Mouse (Mus musculus): ENCODE measurements at regions not wholly inside any gene's neighbourhood (a gene's known extent, or its start where the extent isn't known, plus 50 kb on each side); places are given as distances from the start of the nearest gene placed in this dataset.

- Histone ChIP-seq H3K4me1 (ENCODE audit: control insufficient read depth, insufficient read depth, low read length) (no peaks in the 10 kb centered on the region), H3K4me3 (replicated peaks; ENCODE audit: insufficient read depth, low read depth, low read length) (no peak overlapping the region), H3K27ac (ENCODE audit: insufficient read depth, low read length) (no peak overlapping the region), H3K27me3 (ENCODE audit: control insufficient read depth, insufficient read depth, low read length) (no peaks in the 10 kb centered on the region)
- DNase-seq: no peak
- TF ChIP-seq POLR2A (IDR thresholded peaks at IDR 0.05; ENCODE audit: borderline replicate concordance, insufficient read depth, low read length) (no peak), CTCF (IDR thresholded peaks at IDR 0.05; ENCODE audit: borderline replicate concordance, insufficient read depth, low read depth, low read length) (no peak)
- 55% methylated on average over 7 of the region's 7 CpGs for WGBS
Observed at GRCm38 (mm10) chr1:107914671-107915590, 325.1 kb downstream of the Serpinb8 start.

GRCm38 (mm10) chr1:107917037-107917436 lies 327.2 kb downstream of the Serpinb8 start:
- no peak for TF ChIP-seq CTCF (IDR thresholded peaks at IDR 0.05; ENCODE audit: borderline replicate concordance, insufficient read depth, low read depth, low read length)
- TF ChIP-seq POLR2A (IDR thresholded peaks at IDR 0.05; ENCODE audit: borderline replicate concordance, insufficient read depth, low read length): no peak
- no peak overlapping the region for H3K4me3 ChIP-seq (replicated peaks; ENCODE audit: insufficient read depth, low read depth, low read length)
- H3K27ac ChIP-seq (ENCODE audit: insufficient read depth, low read length): no peak overlapping the region
- H3K4me1 ChIP-seq (ENCODE audit: control insufficient read depth, insufficient read depth, low read length): no peaks in the 10 kb centered on the region
- 53% methylated on average over 5 of the region's 5 CpGs for WGBS
- no peaks in the 10 kb centered on the region for H3K27me3 ChIP-seq (ENCODE audit: control insufficient read depth, insufficient read depth, low read length)
- DNase-seq: peak in 1 of 2 experiments; percentile 9

- TF ChIP-seq POLR2A (IDR thresholded peaks at IDR 0.05; ENCODE audit: borderline replicate concordance, insufficient read depth, low read length): no peak
- no peak for TF ChIP-seq CTCF (IDR thresholded peaks at IDR 0.05; ENCODE audit: borderline replicate concordance, insufficient read depth, low read depth, low read length)
- DNase-seq: no peak
Observed at GRCm38 (mm10) chr1:107941601-107942270, 351.9 kb downstream of the Serpinb8 start.

GRCm38 (mm10) chr1:107946204-107946939 lies 356.6 kb downstream of the Serpinb8 start:
- no peak for DNase-seq
- no peaks in the 10 kb centered on the region for H3K4me1 ChIP-seq (ENCODE audit: control insufficient read depth, insufficient read depth, low read length)
- H3K27ac ChIP-seq (ENCODE audit: insufficient read depth, low read length): no peak overlapping the region
- TF ChIP-seq CTCF (IDR thresholded peaks at IDR 0.05; ENCODE audit: borderline replicate concordance, insufficient read depth, low read depth, low read length) (no peak), POLR2A (IDR thresholded peaks at IDR 0.05; ENCODE audit: borderline replicate concordance, insufficient read depth, low read length) (no peak)
- H3K27me3 ChIP-seq (ENCODE audit: control insufficient read depth, insufficient read depth, low read length): no peaks in the 10 kb centered on the region
- 85% methylated on average over 1 of the region's 1 CpGs for WGBS
- H3K4me3 ChIP-seq (replicated peaks; ENCODE audit: insufficient read depth, low read depth, low read length): no peak overlapping the region

More at GRCm38 (mm10) chr1:107941601-107942270, 351.9 kb downstream of the Serpinb8 start:
- no peaks in the 10 kb centered on the region for H3K4me1 ChIP-seq (ENCODE audit: control insufficient read depth, insufficient read depth, low read length)
- WGBS: 87% methylated on average over 5 of the region's 5 CpGs
- H3K27me3 ChIP-seq (ENCODE audit: control insufficient read depth, insufficient read depth, low read length): no peaks in the 10 kb centered on the region
- no peak overlapping the region for H3K27ac ChIP-seq (ENCODE audit: insufficient read depth, low read length)
- H3K4me3 ChIP-seq (replicated peaks; ENCODE audit: insufficient read depth, low read depth, low read length): no peak overlapping the region

- DNase-seq: no peak
- 25% methylated on average over 2 of the region's 2 CpGs for WGBS
- Histone ChIP-seq H3K27me3 (ENCODE audit: control insufficient read depth, insufficient read depth, low read length) (no peaks in the 10 kb centered on the region), H3K4me3 (replicated peaks; ENCODE audit: insufficient read depth, low read depth, low read length) (no peak overlapping the region), H3K4me1 (ENCODE audit: control insufficient read depth, insufficient read depth, low read length) (no peaks in the 10 kb centered on the region), H3K27ac (ENCODE audit: insufficient read depth, low read length) (no peak overlapping the region)
- TF ChIP-seq POLR2A (IDR thresholded peaks at IDR 0.05; ENCODE audit: borderline replicate concordance, insufficient read depth, low read length) (no peak), CTCF (IDR thresholded peaks at IDR 0.05; ENCODE audit: borderline replicate concordance, insufficient read depth, low read depth, low read length) (no peak)
Observed at GRCm38 (mm10) chr1:107950396-107950795, 360.6 kb downstream of the Serpinb8 start.

GRCm38 (mm10) chr1:107961009-107961408 lies 371.2 kb downstream of the Serpinb8 start:
- H3K27ac ChIP-seq (ENCODE audit: insufficient read depth, low read length): no peak overlapping the region
- H3K4me1 ChIP-seq (ENCODE audit: control insufficient read depth, insufficient read depth, low read length): no peaks in the 10 kb centered on the region
- no peak for TF ChIP-seq POLR2A (IDR thresholded peaks at IDR 0.05; ENCODE audit: borderline replicate concordance, insufficient read depth, low read length)
- TF ChIP-seq CTCF (IDR thresholded peaks at IDR 0.05; ENCODE audit: borderline replicate concordance, insufficient read depth, low read depth, low read length): no peak
- H3K27me3 ChIP-seq (ENCODE audit: control insufficient read depth, insufficient read depth, low read length): no peaks in the 10 kb centered on the region
- H3K4me3 ChIP-seq (replicated peaks; ENCODE audit: insufficient read depth, low read depth, low read length): no peak overlapping the region
- DNase-seq: no peak

GRCm38 (mm10) chr1:107975626-107976335 lies 386.0 kb downstream of the Serpinb8 start:
- no peak for DNase-seq
- Histone ChIP-seq H3K27me3 (ENCODE audit: control insufficient read depth, insufficient read depth, low read length) (no peaks in the 10 kb centered on the region), H3K4me1 (ENCODE audit: control insufficient read depth, insufficient read depth, low read length) (no peaks in the 10 kb centered on the region), H3K27ac (ENCODE audit: insufficient read depth, low read length) (no peak overlapping the region), H3K4me3 (replicated peaks; ENCODE audit: insufficient read depth, low read depth, low read length) (no peak overlapping the region)
- WGBS: 16% methylated on average over 8 of the region's 8 CpGs
- TF ChIP-seq CTCF (IDR thresholded peaks at IDR 0.05; ENCODE audit: borderline replicate concordance, insufficient read depth, low read depth, low read length) (no peak), POLR2A (IDR thresholded peaks at IDR 0.05; ENCODE audit: borderline replicate concordance, insufficient read depth, low read length) (no peak)

Data from cerebellum, adult 2 months (tissue).